13 mouse cellular contexts compared by ENCODE assay signal in genomic region chr11:98950484-98950883, GRCm38 (mm10). TPM values are rescaled to one million over a fixed set of nuclear protein-coding genes. Genes with fewer than 3 reads are reported as not detected.
A peak's percentile ranks its signal among the peaks of the same experiment; 100 is the strongest.
DNase-seq lines count a peak whose midpoint lies in the region; ATAC-seq lines count a peak whose summit lies in the region.
"Had no signal": no experiment of that assay in that cellular context is flagged by ENCODE, and none has a peak within 500 bp of the region (broad histone marks: within the 10 kb centered on the region; RNA-seq: fewer than 3 reads in every experiment).

No protein-coding gene starts in this region.

- no peaks in the 10 kb centered on the region for H3K36me3 ChIP-seq in forebrain, embryonic 15.5 days
- no peaks in the 10 kb centered on the region for H3K36me3 ChIP-seq in forebrain, embryonic 11.5 days (ENCODE audit: control insufficient read depth, insufficient read depth, low read length)
- H3K36me3 ChIP-seq in hindbrain, embryonic 13.5 days, result peaks cover 15% of the 10 kb centered on the region
- peaks cover 4% of the 10 kb centered on the region; the same call in 1 of the 2 replicates for H3K36me3 ChIP-seq in hindbrain, embryonic 14.5 days (replicated peaks; ENCODE audit: control insufficient read depth, insufficient read depth)
- H3K36me3 ChIP-seq in neural tube, embryonic 13.5 days, result peaks cover 7% of the 10 kb centered on the region; the same call in 1 of the 2 replicates
- no peaks in the 10 kb centered on the region; the same call in 1 of the 2 replicates for H3K36me3 ChIP-seq in stomach, embryonic 16.5 days (ENCODE audit: control insufficient read depth, insufficient read depth, low read length)
- H3K36me3 ChIP-seq: midbrain, embryonic 12.5 days had no signal

- H3K9ac ChIP-seq in forebrain, embryonic 15.5 days (replicated peaks), result no peak overlapping the region
- no peak overlapping the region for H3K9ac ChIP-seq in forebrain, embryonic 11.5 days (ENCODE audit: low read length)
- peak overlapping the region; percentile 43; the same call in 1 of the 2 replicates for H3K9ac ChIP-seq in hindbrain, embryonic 13.5 days
- H3K9ac ChIP-seq in hindbrain, embryonic 14.5 days, result no peak overlapping the region
- no peak overlapping the region for H3K9ac ChIP-seq in neural tube, embryonic 13.5 days
- H3K9ac ChIP-seq in stomach, embryonic 16.5 days (ENCODE audit: low read length), result no peak overlapping the region; the same call in 1 of the 2 replicates

- H3K4me1 ChIP-seq in forebrain, embryonic 15.5 days, result peaks cover 43% of the 10 kb centered on the region
- H3K4me1 ChIP-seq in forebrain, embryonic 11.5 days (replicated peaks; ENCODE audit: control insufficient read depth, insufficient read depth, low read length), result peaks cover 16% of the 10 kb centered on the region
- peaks cover 75% of the 10 kb centered on the region for H3K4me1 ChIP-seq in hindbrain, embryonic 13.5 days (replicated peaks)
- peaks cover 29% of the 10 kb centered on the region for H3K4me1 ChIP-seq in hindbrain, embryonic 14.5 days (replicated peaks; ENCODE audit: control insufficient read depth, insufficient read depth, low read length)
- H3K4me1 ChIP-seq in neural tube, embryonic 13.5 days (replicated peaks), result peaks cover 75% of the 10 kb centered on the region
- peaks cover 84% of the 10 kb centered on the region for H3K4me1 ChIP-seq in stomach, embryonic 16.5 days (ENCODE audit: control insufficient read depth, insufficient read depth, low read length)

- no peaks in the 10 kb centered on the region for H3K9me3 ChIP-seq in forebrain, embryonic 15.5 days
- no peaks in the 10 kb centered on the region for H3K9me3 ChIP-seq in forebrain, embryonic 11.5 days (ENCODE audit: control insufficient read depth, low read length)
- no peaks in the 10 kb centered on the region for H3K9me3 ChIP-seq in hindbrain, embryonic 13.5 days
- no peaks in the 10 kb centered on the region for H3K9me3 ChIP-seq in hindbrain, embryonic 14.5 days (ENCODE audit: control insufficient read depth, low read length)
- no peaks in the 10 kb centered on the region for H3K9me3 ChIP-seq in neural tube, embryonic 13.5 days
- H3K9me3 ChIP-seq in stomach, embryonic 16.5 days (replicated peaks; ENCODE audit: control insufficient read depth, low read length), result no peaks in the 10 kb centered on the region
- H3K9me3 ChIP-seq: midbrain, embryonic 12.5 days had no signal

- no peak overlapping the region for H3K4me2 ChIP-seq in forebrain, embryonic 15.5 days (replicated peaks)
- H3K4me2 ChIP-seq in forebrain, embryonic 11.5 days (ENCODE audit: low read depth, low read length, severe bottlenecking), result no peak overlapping the region
- no peak overlapping the region for H3K4me2 ChIP-seq in hindbrain, embryonic 13.5 days
- no peak overlapping the region for H3K4me2 ChIP-seq in hindbrain, embryonic 14.5 days (replicated peaks)
- no peak overlapping the region for H3K4me2 ChIP-seq in neural tube, embryonic 13.5 days
- H3K4me2 ChIP-seq in stomach, embryonic 16.5 days (ENCODE audit: low read depth, low read length), result no peak overlapping the region
- H3K4me2 ChIP-seq: liver, embryonic 11.5 days; midbrain, embryonic 12.5 days had no signal

- WGBS in forebrain, embryonic 15.5 days, result 88% methylated on average over 9 of the region's 9 CpGs
- WGBS in forebrain, embryonic 11.5 days, result 85% methylated on average over 9 of the region's 9 CpGs
- WGBS in hindbrain, embryonic 13.5 days, result 84% methylated on average over 9 of the region's 9 CpGs
- 94% methylated on average over 8 of the region's 9 CpGs for WGBS in hindbrain, embryonic 14.5 days
- WGBS in neural tube, embryonic 13.5 days, result 93% methylated on average over 9 of the region's 9 CpGs
- 78% methylated on average over 9 of the region's 9 CpGs for WGBS in stomach, embryonic 16.5 days

- no peak overlapping the region for H3K4me3 ChIP-seq in forebrain, embryonic 15.5 days
- H3K4me3 ChIP-seq in forebrain, embryonic 11.5 days (ENCODE audit: low read depth, low read length), result no peak overlapping the region
- H3K4me3 ChIP-seq in hindbrain, embryonic 13.5 days, result no peak overlapping the region
- no peak overlapping the region for H3K4me3 ChIP-seq in hindbrain, embryonic 14.5 days (replicated peaks; ENCODE audit: low read length)
- no peak overlapping the region for H3K4me3 ChIP-seq in neural tube, embryonic 13.5 days
- no peak overlapping the region for H3K4me3 ChIP-seq in stomach, embryonic 16.5 days (replicated peaks; ENCODE audit: low read length)
- H3K4me3 ChIP-seq: midbrain, embryonic 12.5 days had no signal

- H3K27ac ChIP-seq in forebrain, embryonic 15.5 days (replicated peaks), result 0 out of 2 replicates have a peak overlapping the region, but pooled peaks have one; percentile 61
- H3K27ac ChIP-seq in forebrain, embryonic 11.5 days (ENCODE audit: low read depth, low read length), result no peak overlapping the region
- 0 out of 2 replicates have a peak overlapping the region, but pooled peaks have one; percentile 40 for H3K27ac ChIP-seq in hindbrain, embryonic 13.5 days
- no peak overlapping the region for H3K27ac ChIP-seq in hindbrain, embryonic 14.5 days
- peak overlapping the region; percentile 75; the same call in 1 of the 2 replicates for H3K27ac ChIP-seq in neural tube, embryonic 13.5 days (replicated peaks)
- peak overlapping the region; percentile 91 for H3K27ac ChIP-seq in stomach, embryonic 16.5 days (ENCODE audit: low read length)
- H3K27ac ChIP-seq: midbrain, embryonic 12.5 days had no signal

- H3K27me3 ChIP-seq in forebrain, embryonic 15.5 days, result no peaks in the 10 kb centered on the region
- H3K27me3 ChIP-seq in forebrain, embryonic 11.5 days (ENCODE audit: control insufficient read depth, insufficient read depth, low read length), result no peaks in the 10 kb centered on the region
- no peaks in the 10 kb centered on the region for H3K27me3 ChIP-seq in hindbrain, embryonic 13.5 days
- no peaks in the 10 kb centered on the region for H3K27me3 ChIP-seq in hindbrain, embryonic 14.5 days (ENCODE audit: control insufficient read depth, insufficient read depth, low read length)
- H3K27me3 ChIP-seq in neural tube, embryonic 13.5 days, result no peaks in the 10 kb centered on the region
- H3K27me3 ChIP-seq in stomach, embryonic 16.5 days (ENCODE audit: control insufficient read depth, insufficient read depth, low read length), result no peaks in the 10 kb centered on the region
- H3K27me3 ChIP-seq: midbrain, embryonic 12.5 days had no signal

- no peak for DNase-seq in forebrain, embryonic 11.5 days (ENCODE audit: low spot score)
- no peak for DNase-seq in hindbrain, embryonic 14.5 days (ENCODE audit: low spot score)
- no peak for DNase-seq in neural tube, embryonic 10.5 days (ENCODE audit: extremely low spot score, low spot score)
- DNase-seq in adrenal gland, postnatal 25 days, result no peak
- DNase-seq: layer of hippocampus, postnatal 36 days; thymus, postnatal 14 days had no signal

- ATAC-seq in forebrain, embryonic 15.5 days (replicated peaks), result no peak
- no peak for ATAC-seq in forebrain, embryonic 11.5 days (replicated peaks; ENCODE audit: low FRiP score)
- no peak for ATAC-seq in hindbrain, embryonic 13.5 days (ENCODE audit: low FRiP score)
- ATAC-seq in hindbrain, embryonic 14.5 days (ENCODE audit: low FRiP score), result no peak
- ATAC-seq in neural tube, embryonic 13.5 days (ENCODE audit: low read depth), result no peak
- ATAC-seq in stomach, embryonic 16.5 days (ENCODE audit: insufficient read depth, low FRiP score), result no peak

RNA-seq across cellular contexts. Expression of gene Rara, which starts 22.9 kb away (rescaled TPM):
- 9.2 and 9.9 TPM in 2 replicates for polyA plus RNA-seq in forebrain, embryonic 15.5 days (2015; fragmentation: Nextera tagmentation; extraction: Ambion mirVana)
- 23.3 and 25.2 TPM in 2 replicates for polyA plus RNA-seq in forebrain, embryonic 11.5 days (2014; fragmentation: Nextera tagmentation; extraction: Ambion mirVana)
- polyA plus RNA-seq in hindbrain, embryonic 13.5 days (2015; fragmentation: Nextera tagmentation; extraction: Ambion mirVana), result 17.1 and 20.3 TPM in 2 replicates
- polyA plus RNA-seq in hindbrain, embryonic 14.5 days (2014; fragmentation: Nextera tagmentation; extraction: Ambion mirVana), result 18.4 and 18.7 TPM in 2 replicates
- polyA plus RNA-seq in neural tube, embryonic 13.5 days (2015; fragmentation: Nextera tagmentation; extraction: Ambion mirVana), result 24.0 and 26.7 TPM in 2 replicates
- polyA plus RNA-seq in stomach, embryonic 16.5 days (2015; fragmentation: Nextera tagmentation; extraction: Ambion mirVana), result 28.8 and 30.1 TPM in 2 replicates
- 21.8 and 27.7 TPM in 2 replicates for total RNA-seq in adrenal gland, postnatal 25 days (2021)

RNA-seq across cellular contexts. Expression of gene Gjd3, which starts 32.3 kb away (rescaled TPM):
- polyA plus RNA-seq in forebrain, embryonic 15.5 days (2015; fragmentation: Nextera tagmentation; extraction: Ambion mirVana), result 0.62 and 0.84 TPM in 2 replicates
- polyA plus RNA-seq in forebrain, embryonic 11.5 days (2014; fragmentation: Nextera tagmentation; extraction: Ambion mirVana), result 0.23 TPM in 1 of 2 replicates, not detected in the other
- 1.5 and 1.6 TPM in 2 replicates for polyA plus RNA-seq in hindbrain, embryonic 13.5 days (2015; fragmentation: Nextera tagmentation; extraction: Ambion mirVana)
- polyA plus RNA-seq in hindbrain, embryonic 14.5 days (2014; fragmentation: Nextera tagmentation; extraction: Ambion mirVana), result 0.60 and 1.4 TPM in 2 replicates
- polyA plus RNA-seq in neural tube, embryonic 13.5 days (2015; fragmentation: Nextera tagmentation; extraction: Ambion mirVana), result 1.4 and 1.5 TPM in 2 replicates
- 0.44 TPM in 1 of 2 replicates, not detected in the other for polyA plus RNA-seq in stomach, embryonic 16.5 days (2015; fragmentation: Nextera tagmentation; extraction: Ambion mirVana)
- not detected in 2 replicates for total RNA-seq in adrenal gland, postnatal 25 days (2021)
- total RNA-seq: gastrocnemius, postnatal 25 days had no signal

RNA-seq across cellular contexts. Expression of gene Cdc6, which starts 42.9 kb away (rescaled TPM):
- polyA plus RNA-seq in forebrain, embryonic 15.5 days (2015; fragmentation: Nextera tagmentation; extraction: Ambion mirVana), result 11.2 and 12.1 TPM in 2 replicates
- polyA plus RNA-seq in forebrain, embryonic 11.5 days (2014; fragmentation: Nextera tagmentation; extraction: Ambion mirVana), result 52.8 and 54.7 TPM in 2 replicates
- 5.9 and 6.0 TPM in 2 replicates for polyA plus RNA-seq in hindbrain, embryonic 13.5 days (2015; fragmentation: Nextera tagmentation; extraction: Ambion mirVana)
- polyA plus RNA-seq in hindbrain, embryonic 14.5 days (2014; fragmentation: Nextera tagmentation; extraction: Ambion mirVana), result 4.3 and 5.2 TPM in 2 replicates
- 4.2 and 4.7 TPM in 2 replicates for polyA plus RNA-seq in neural tube, embryonic 13.5 days (2015; fragmentation: Nextera tagmentation; extraction: Ambion mirVana)
- 26.9 and 28.1 TPM in 2 replicates for polyA plus RNA-seq in stomach, embryonic 16.5 days (2015; fragmentation: Nextera tagmentation; extraction: Ambion mirVana)
- total RNA-seq in adrenal gland, postnatal 25 days (2021), result 1.7 and 4.3 TPM in 2 replicates

Comparison
In these comparisons a context has a peak if more than half of its experiments do, and no peak if none do; other contexts are left out.
1. H3K27ac ChIP-seq: peak in forebrain, embryonic 15.5 days (single experiment), hindbrain, embryonic 13.5 days (single experiment), neural tube, embryonic 13.5 days (single experiment) and stomach, embryonic 16.5 days (single experiment); none in forebrain, embryonic 11.5 days (single experiment) and hindbrain, embryonic 14.5 days (single experiment).